Mouse (Mus musculus): ENCODE data around the gene Tmem176a.

- no peak for TF ChIP-seq TCF12 (IDR thresholded peaks at IDR 0.05; ENCODE audit: low read depth, low read length)
- no peak for TF ChIP-seq MYB (IDR thresholded peaks at IDR 0.05; ENCODE audit: low read depth, low read length)
- no peak for TF ChIP-seq E2F4 (IDR thresholded peaks at IDR 0.05; ENCODE audit: borderline replicate concordance, low read depth, low read length)
- TF ChIP-seq CTCF (IDR thresholded peaks at IDR 0.05 in 2 of 3, conservative IDR thresholded peaks at IDR 0.05 in 1 of 3; ENCODE audit: control insufficient read depth in 1 of 3, insufficient read depth in 1 of 3, low read depth in 2 of 3, low read length in 3 of 3, poor library complexity in 1 of 3, severe bottlenecking in 1 of 3): no peak
- TF ChIP-seq TBP (IDR thresholded peaks at IDR 0.05; ENCODE audit: low read depth, low read length): no peak
- no peak for TF ChIP-seq EP300 (IDR thresholded peaks at IDR 0.05; ENCODE audit: low read depth in 1 of 2, low read length in 2 of 2)
These were observed 11.7 kb upstream of the Tmem176a start for GRCm38 (mm10) chr6:48828976-48829375.

Measured in MEL (cell line).